Comparison of ENCODE assay signal across 9 mouse cellular contexts in genomic region chr6:29528165-29528505, GRCm38 (mm10). TPM values are rescaled to one million over a fixed set of nuclear protein-coding genes. Genes with fewer than 3 reads are reported as not detected.
DNase-seq lines count a peak whose midpoint lies in the region; ATAC-seq and TF ChIP-seq lines count a peak whose summit lies in the region.
"Had no signal": no experiment of that assay in that cellular context is flagged by ENCODE, and none has a peak within 500 bp of the region (broad histone marks: within the 10 kb centered on the region; RNA-seq: fewer than 3 reads in every experiment).

No protein-coding gene starts in this region.

- peaks cover 3% of the 10 kb centered on the region; the same call in 1 of the 2 replicates for H3K4me1 ChIP-seq in heart, adult 2 months (ENCODE audit: control insufficient read depth, insufficient read depth, low read length)
- H3K4me1 ChIP-seq in lung, postnatal 0 days (ENCODE audit: insufficient read depth, low read depth, low read length) = peaks cover 12% of the 10 kb centered on the region
- peaks cover 31% of the 10 kb centered on the region for H3K4me1 ChIP-seq in hindbrain, embryonic 13.5 days (replicated peaks)

- 15% methylated on average over 8 of the region's 8 CpGs for WGBS in heart, adult 2 months
- WGBS in lung, postnatal 0 days = 14% methylated on average over 8 of the region's 8 CpGs
- WGBS in hindbrain, embryonic 13.5 days = 12% methylated on average over 8 of the region's 8 CpGs
- 7% methylated on average over 8 of the region's 8 CpGs for WGBS in macrophage (ENCODE audit: missing documents)

- DNase-seq in heart, adult 11 months = peak; percentile 91
- no peak for DNase-seq in heart, adult 2 months
- no peak for DNase-seq in lung, postnatal 0 days (ENCODE audit: low spot score)
- no peak for DNase-seq in lung, postnatal 14 days
- no peak for DNase-seq in right cerebral cortex, postnatal 14 days

- TF ChIP-seq CTCF in heart, adult 2 months (IDR thresholded peaks at IDR 0.05) = no peak
- no peak for TF ChIP-seq CTCF in lung, postnatal 0 days (IDR thresholded peaks at IDR 0.05)

- no peak overlapping the region for H3K9ac ChIP-seq in heart, adult 2 months (ENCODE audit: low read depth, low read length)
- H3K9ac ChIP-seq in lung, postnatal 0 days (replicated peaks; ENCODE audit: low read depth) = no peak overlapping the region
- H3K9ac ChIP-seq in hindbrain, embryonic 13.5 days = no peak overlapping the region

- no peak for TF ChIP-seq POLR2A in heart, adult 2 months (IDR thresholded peaks at IDR 0.05; ENCODE audit: insufficient read depth, low read depth, low read length)

- no peaks in the 10 kb centered on the region for H3K36me3 ChIP-seq in heart, adult 2 months (ENCODE audit: control insufficient read depth, insufficient read depth, low read length)
- H3K36me3 ChIP-seq in lung, postnatal 0 days (ENCODE audit: insufficient read depth, low read length) = no peaks in the 10 kb centered on the region
- no peaks in the 10 kb centered on the region for H3K36me3 ChIP-seq in hindbrain, embryonic 13.5 days
- peaks cover 15% of the 10 kb centered on the region; the same call in 1 of the 2 replicates for H3K36me3 ChIP-seq in macrophage (ENCODE audit: inconsistent target)

- no peak overlapping the region; the same call in 1 of the 2 replicates for H3K27ac ChIP-seq in heart, adult 2 months
- H3K27ac ChIP-seq in lung, postnatal 0 days (ENCODE audit: low read length) = no peak overlapping the region
- no peak overlapping the region for H3K27ac ChIP-seq in hindbrain, embryonic 13.5 days
- peak overlapping the region; percentile 98 for H3K27ac ChIP-seq in macrophage
- H3K27ac ChIP-seq: left cerebral cortex, adult 2 months had no signal

- ATAC-seq in lung, postnatal 0 days = no peak
- ATAC-seq in hindbrain, embryonic 13.5 days (ENCODE audit: low FRiP score) = no peak
- no peak for ATAC-seq in activated CD4-positive, CD25-positive, alpha-beta regulatory T cell, adult 4 months

- no peak overlapping the region for H3K4me3 ChIP-seq in heart, adult 2 months
- peak overlapping the region; percentile 53 for H3K4me3 ChIP-seq in lung, postnatal 0 days (ENCODE audit: low read depth, low read length)
- H3K4me3 ChIP-seq in hindbrain, embryonic 13.5 days = peak overlapping the region; percentile 50; the same call in 1 of the 2 replicates
- peak overlapping the region; percentile 94 for H3K4me3 ChIP-seq in macrophage (ENCODE audit: inconsistent target)
- H3K4me3 ChIP-seq: left cerebral cortex, adult 2 months had no signal

- intact Hi-C loops in heart, adult 2 months (cut with DNase I) = no loop called here

- no peaks in the 10 kb centered on the region for H3K9me3 ChIP-seq in lung, postnatal 0 days (ENCODE audit: low read length)
- no peaks in the 10 kb centered on the region for H3K9me3 ChIP-seq in hindbrain, embryonic 13.5 days

- TF ChIP-seq EP300 in heart, adult 2 months (IDR thresholded peaks at IDR 0.05; ENCODE audit: insufficient read depth, low read depth, low read length) = no peak
- TF ChIP-seq EP300 in lung, postnatal 0 days (IDR thresholded peaks at IDR 0.05) = no peak

- peaks cover 6% of the 10 kb centered on the region for H3K27me3 ChIP-seq in heart, adult 2 months (ENCODE audit: control insufficient read depth, insufficient read depth, low read length)
- peaks cover 12% of the 10 kb centered on the region for H3K27me3 ChIP-seq in lung, postnatal 0 days (replicated peaks; ENCODE audit: insufficient read depth, low read length)
- peaks cover 82% of the 10 kb centered on the region for H3K27me3 ChIP-seq in hindbrain, embryonic 13.5 days

- no peaks in the 10 kb centered on the region for H3K79me2 ChIP-seq in heart, adult 2 months (replicated peaks; ENCODE audit: control insufficient read depth, insufficient read depth, low read length)
- peaks cover 63% of the 10 kb centered on the region for H3K79me2 ChIP-seq in macrophage (ENCODE audit: inconsistent target)

- peak overlapping the region; percentile 98 for H3K4me2 ChIP-seq in lung, postnatal 0 days (replicated peaks; ENCODE audit: low read depth, low read length)
- peak overlapping the region; percentile 92 for H3K4me2 ChIP-seq in hindbrain, embryonic 13.5 days

RNA-seq across cellular contexts. Expression of gene Irf5, which starts 1.7 kb away (rescaled TPM):
- 1 to 10 TPM; 2.7 to 3.6 TPM for total RNA-seq in heart, adult 2 months (2021)
- 4.9 and 7.5 TPM in 2 replicates for polyA plus RNA-seq in heart, adult 2 months (2012; rRNA removed)
- polyA plus RNA-seq in lung, postnatal 0 days (2015; fragmentation: Nextera tagmentation; extraction: Ambion mirVana) = 8.5 and 8.6 TPM in 2 replicates
- polyA plus RNA-seq in hindbrain, embryonic 13.5 days (2015; fragmentation: Nextera tagmentation; extraction: Ambion mirVana) = 2.1 and 2.7 TPM in 2 replicates
- total RNA-seq in macrophage (2018; cell fraction: chromatin; rRNA removed) = 100 to 1,000 TPM; 125 to 271 (median 191) TPM
- total RNA-seq in macrophage (2018; cell fraction: cytosol; rRNA removed) = 100 to 1,000 TPM; 137 to 260 (median 207) TPM
- 100 to 1,000 TPM; 121 to 294 (median 214) TPM for total RNA-seq in macrophage (2018; cell fraction: nucleus; rRNA removed)
- 132 to 204 TPM (median 202 TPM) in 3 replicates for polyA plus RNA-seq in macrophage (2018)
- 10 to 100 TPM; 18.5 to 22.0 TPM for polyA plus RNA-seq in activated CD4-positive, CD25-positive, alpha-beta regulatory T cell, adult 4 months (2017; shearing (Covaris generic))

RNA-seq across cellular contexts. Expression of gene Kcp, which starts 20.4 kb away (rescaled TPM):
- total RNA-seq in heart, adult 2 months (2021) = 1 to 10 TPM; 2.3 to 3.0 TPM
- 8.5 and 9.8 TPM in 2 replicates for polyA plus RNA-seq in heart, adult 2 months (2012; rRNA removed)
- 4.0 and 4.8 TPM in 2 replicates for polyA plus RNA-seq in lung, postnatal 0 days (2015; fragmentation: Nextera tagmentation; extraction: Ambion mirVana)
- 20.1 and 20.5 TPM in 2 replicates for polyA plus RNA-seq in hindbrain, embryonic 13.5 days (2015; fragmentation: Nextera tagmentation; extraction: Ambion mirVana)
- 1 to 10 TPM in 1 of 26 experiments, under 1 TPM in 2, not detected in 23; 0.23 to 1.0 (median 0.45) TPM for total RNA-seq in macrophage (2018; cell fraction: chromatin; rRNA removed)
- under 1 TPM in 15 of 26 experiments, not detected in 11; 0.05 to 0.34 (median 0.10) TPM for total RNA-seq in macrophage (2018; cell fraction: cytosol; rRNA removed)
- total RNA-seq in macrophage (2018; cell fraction: nucleus; rRNA removed) = under 1 TPM in 3 of 26 experiments, not detected in 23; 0.21 to 0.36 (median 0.25) TPM
- 0.28 TPM in 1 of 3 replicates, not detected in the others for polyA plus RNA-seq in macrophage (2018)
- under 1 TPM in 1 of 2 experiments, not detected in 1; 0.12 TPM for polyA plus RNA-seq in activated CD4-positive, CD25-positive, alpha-beta regulatory T cell, adult 4 months (2017; shearing (Covaris generic))

RNA-seq across cellular contexts. Expression of gene Atp6v1fnb, which starts 56.9 kb away (rescaled TPM):
- not detected for total RNA-seq in heart, adult 2 months (2021)
- not detected in 2 replicates for polyA plus RNA-seq in heart, adult 2 months (2012; rRNA removed)
- not detected in 2 replicates for polyA plus RNA-seq in lung, postnatal 0 days (2015; fragmentation: Nextera tagmentation; extraction: Ambion mirVana)
- 0.57 and 1.0 TPM in 2 replicates for polyA plus RNA-seq in hindbrain, embryonic 13.5 days (2015; fragmentation: Nextera tagmentation; extraction: Ambion mirVana)
- total RNA-seq in macrophage (2018; cell fraction: chromatin; rRNA removed) = 1 to 10 TPM in 22 of 26 experiments, not detected in 4; 1.3 to 7.6 (median 2.4) TPM
- not detected for total RNA-seq in macrophage (2018; cell fraction: cytosol; rRNA removed)
- total RNA-seq in macrophage (2018; cell fraction: nucleus; rRNA removed) = 1 to 10 TPM in 9 of 26 experiments, under 1 TPM in 1, not detected in 16; 0.94 to 3.3 (median 1.6) TPM
- polyA plus RNA-seq in macrophage (2018) = not detected in 3 replicates
- not detected for polyA plus RNA-seq in activated CD4-positive, CD25-positive, alpha-beta regulatory T cell, adult 4 months (2017; shearing (Covaris generic))
